Mouse (Mus musculus): Measurements from ENCODE around the gene Dnaic1. TPM values are rescaled to one million over a fixed set of nuclear protein-coding genes. Genes with fewer than 3 reads are reported as not detected.
A peak's percentile ranks its signal among the peaks of the same experiment; 100 is the strongest.

The Dnaic1 gene
- polyA plus RNA-seq, 1 experiment from 2014 or later, result 3.1 TPM

- ATAC-seq (ENCODE audit: insufficient read depth), result no peak
- DNase-seq, result no peak
- no peak for TF ChIP-seq CTCF (IDR thresholded peaks at IDR 0.05; ENCODE audit: low read depth)
- Histone ChIP-seq H3K27ac (ENCODE audit: low read depth) (no peak overlapping the region), H3K9ac (no peak overlapping the region), H3K4me2 (no peak overlapping the region), H3K4me1 (ENCODE audit: insufficient read depth) (peaks cover 4% of the 10 kb centered on the region; the same call in 1 of the 2 replicates), H3K4me3 (ENCODE audit: low read depth, low read length) (no peak overlapping the region), H3K36me3 (ENCODE audit: insufficient read depth) (no peaks in the 10 kb centered on the region), H3K27me3 (ENCODE audit: insufficient read depth, low read length) (0 out of 2 replicates have a peak, but pooled peaks cover 4% of the 10 kb centered on the region), H3K9me3 (ENCODE audit: low read depth, low read length) (no peaks in the 10 kb centered on the region)
- WGBS, result 44% methylated on average over 13 of the region's 13 CpGs
Measured at GRCm38 (mm10) chr4:41527076-41527475, 42.5 kb upstream of the Dnaic1 start.

- ATAC-seq (ENCODE audit: insufficient read depth), result no peak
- Histone ChIP-seq H3K27ac (ENCODE audit: low read depth) (no peak overlapping the region), H3K36me3 (ENCODE audit: insufficient read depth) (no peaks in the 10 kb centered on the region), H3K4me2 (no peak overlapping the region), H3K9me3 (ENCODE audit: low read depth, low read length) (no peaks in the 10 kb centered on the region), H3K4me3 (ENCODE audit: low read depth, low read length) (no peak overlapping the region), H3K9ac (no peak overlapping the region), H3K27me3 (ENCODE audit: insufficient read depth, low read length) (0 out of 2 replicates have a peak, but pooled peaks cover 4% of the 10 kb centered on the region), H3K4me1 (ENCODE audit: insufficient read depth) (peaks cover 4% of the 10 kb centered on the region; the same call in 1 of the 2 replicates)
- DNase-seq, result peak; percentile 70
- TF ChIP-seq CTCF (IDR thresholded peaks at IDR 0.05; ENCODE audit: low read depth), result no peak
- 21% methylated on average over 8 of the region's 8 CpGs for WGBS
Measured at GRCm38 (mm10) chr4:41527996-41528395, 41.6 kb upstream of the Dnaic1 start.

GRCm38 (mm10) chr4:41532420-41532819, 37.2 kb upstream of the Dnaic1 start:
- H3K4me2 ChIP-seq, result no peak overlapping the region
- H3K4me3 ChIP-seq (ENCODE audit: low read depth, low read length), result no peak overlapping the region
- WGBS, result 19% methylated on average over 6 of the region's 6 CpGs
- peaks cover 4% of the 10 kb centered on the region; the same call in 1 of the 2 replicates for H3K4me1 ChIP-seq (ENCODE audit: insufficient read depth)
- H3K27me3 ChIP-seq (ENCODE audit: insufficient read depth, low read length), result no peaks in the 10 kb centered on the region
- H3K36me3 ChIP-seq (ENCODE audit: insufficient read depth), result no peaks in the 10 kb centered on the region
- peak; percentile 79 for DNase-seq
- TF ChIP-seq CTCF (IDR thresholded peaks at IDR 0.05; ENCODE audit: low read depth), result no peak
- ATAC-seq (ENCODE audit: insufficient read depth), result no peak
- no peak overlapping the region for H3K9ac ChIP-seq
- no peak overlapping the region for H3K27ac ChIP-seq (ENCODE audit: low read depth)
- H3K9me3 ChIP-seq (ENCODE audit: low read depth, low read length), result no peaks in the 10 kb centered on the region

GRCm38 (mm10) chr4:41534866-41535265, 34.7 kb upstream of the Dnaic1 start:
- H3K4me1 ChIP-seq (ENCODE audit: insufficient read depth), result no peaks in the 10 kb centered on the region
- H3K9ac ChIP-seq, result no peak overlapping the region
- no peak overlapping the region for H3K27ac ChIP-seq (ENCODE audit: low read depth)
- H3K36me3 ChIP-seq (ENCODE audit: insufficient read depth), result no peaks in the 10 kb centered on the region
- ATAC-seq (ENCODE audit: insufficient read depth), result no peak
- H3K9me3 ChIP-seq (ENCODE audit: low read depth, low read length), result no peaks in the 10 kb centered on the region
- no peak overlapping the region for H3K4me2 ChIP-seq
- TF ChIP-seq CTCF (IDR thresholded peaks at IDR 0.05; ENCODE audit: low read depth), result no peak
- no peaks in the 10 kb centered on the region for H3K27me3 ChIP-seq (ENCODE audit: insufficient read depth, low read length)
- no peak for DNase-seq
- WGBS, result 66% methylated on average over 5 of the region's 5 CpGs
- H3K4me3 ChIP-seq (ENCODE audit: low read depth, low read length), result no peak overlapping the region

- Histone ChIP-seq H3K27ac (ENCODE audit: low read depth) (no peak overlapping the region), H3K27me3 (ENCODE audit: insufficient read depth, low read length) (no peaks in the 10 kb centered on the region), H3K36me3 (ENCODE audit: insufficient read depth) (no peaks in the 10 kb centered on the region), H3K4me2 (no peak overlapping the region), H3K9ac (no peak overlapping the region), H3K9me3 (ENCODE audit: low read depth, low read length) (no peaks in the 10 kb centered on the region), H3K4me1 (ENCODE audit: insufficient read depth) (no peaks in the 10 kb centered on the region), H3K4me3 (ENCODE audit: low read depth, low read length) (no peak overlapping the region)
- WGBS, result 68% methylated on average over 8 of the region's 8 CpGs
- no peak for TF ChIP-seq CTCF (IDR thresholded peaks at IDR 0.05; ENCODE audit: low read depth)
- DNase-seq, result no peak
- no peak for ATAC-seq (ENCODE audit: insufficient read depth)
Measured at GRCm38 (mm10) chr4:41542136-41542535, 27.4 kb upstream of the Dnaic1 start.

- DNase-seq, result peak; percentile 83
- 11% methylated on average over 8 of the region's 8 CpGs for WGBS
- no peak for TF ChIP-seq CTCF (IDR thresholded peaks at IDR 0.05; ENCODE audit: low read depth)
Measured at GRCm38 (mm10) chr4:41545985-41546384, 23.6 kb upstream of the Dnaic1 start.

GRCm38 (mm10) chr4:41547086-41547485, 22.5 kb upstream of the Dnaic1 start:
- DNase-seq (no peak), ATAC-seq (ENCODE audit: insufficient read depth) (no peak)
- Histone ChIP-seq H3K4me1 (ENCODE audit: insufficient read depth) (no peaks in the 10 kb centered on the region), H3K9ac (no peak overlapping the region), H3K4me3 (ENCODE audit: low read depth, low read length) (no peak overlapping the region), H3K4me2 (no peak overlapping the region), H3K27ac (ENCODE audit: low read depth) (no peak overlapping the region), H3K36me3 (ENCODE audit: insufficient read depth) (no peaks in the 10 kb centered on the region), H3K27me3 (ENCODE audit: insufficient read depth, low read length) (no peaks in the 10 kb centered on the region), H3K9me3 (ENCODE audit: low read depth, low read length) (no peaks in the 10 kb centered on the region)
- no peak for TF ChIP-seq CTCF (IDR thresholded peaks at IDR 0.05; ENCODE audit: low read depth)
- 79% methylated on average over 1 of the region's 1 CpGs for WGBS

More at GRCm38 (mm10) chr4:41545985-41546384, 23.6 kb upstream of the Dnaic1 start:
- Histone ChIP-seq H3K27me3 (ENCODE audit: insufficient read depth, low read length) (no peaks in the 10 kb centered on the region), H3K36me3 (ENCODE audit: insufficient read depth) (no peaks in the 10 kb centered on the region), H3K4me1 (ENCODE audit: insufficient read depth) (no peaks in the 10 kb centered on the region), H3K4me3 (ENCODE audit: low read depth, low read length) (no peak overlapping the region), H3K9ac (no peak overlapping the region), H3K4me2 (no peak overlapping the region), H3K9me3 (ENCODE audit: low read depth, low read length) (no peaks in the 10 kb centered on the region), H3K27ac (ENCODE audit: low read depth) (no peak overlapping the region)
- ATAC-seq (ENCODE audit: insufficient read depth), result no peak; the same call in 1 of the 2 replicates

Data from lung, embryonic 14.5 days (tissue).